Mouse (Mus musculus) left cerebral cortex, adult 2 months (tissue): Measurements from ENCODE around the gene Lama5. TPM values are rescaled to one million over a fixed set of nuclear protein-coding genes. Genes with fewer than 3 reads are reported as not detected.

Experiments
- DNase-seq, 2 experiments: peaks; one replicate each; pipeline ENCODE4 v3.0.0; 2021 to 2022; ENCODE audit warnings: low spot score in 2 of 2, mixed read lengths in 1 of 2; ENCODE audit errors: extremely low spot score in 1 of 2
- H3K27ac ChIP-seq: fragments of 200-600 bp; 2 replicates; pipeline ENCODE4 v1.8.1; 2022
- H3K4me3 ChIP-seq: fragments of 200-600 bp; 2 replicates; pipeline ENCODE4 v1.8.1; 2022
- CTCF ChIP-seq: fragments of 200-600 bp; IDR thresholded peaks from 2 replicates; pipeline ENCODE4 v1.8.1; 2022; ENCODE audit warnings: antibody characterized with exemption, mild to moderate bottlenecking, moderate library complexity
- intact Hi-C: fragments of 180-260 bp; cut with DNase I; formaldehyde crosslinking; loops from one replicate; pipeline ENCODE4 v1.15.1; 2025
- total RNA-seq, 2 experiments: library from RNA; stranded (reverse); gene quantifications; 2 replicates each; pipeline ENCODE4 v1.2.3; 2021

Lama5 gene
- total RNA-seq, 2 experiments from 2014 or later = 9.5 to 11.2 TPM

GRCm38 (mm10) chr2:180219145-180219943 lies 6.3 kb downstream of the Lama5 start:
- Histone ChIP-seq H3K27ac (peak overlapping the region; percentile 57; the same call in 1 of the 2 replicates), H3K4me3 (no peak overlapping the region)
- intact Hi-C loops = no loop called here
- no peak for TF ChIP-seq CTCF
- DNase-seq = no peak

GRCm38 (mm10) chr2:180218677-180219076 lies 7.0 kb downstream of the Lama5 start:
- Histone ChIP-seq H3K27ac (peak overlapping the region; percentile 64; the same call in 1 of the 2 replicates), H3K4me3 (no peak overlapping the region)
- no peak for DNase-seq
- intact Hi-C loops = no loop called here
- no peak for TF ChIP-seq CTCF

- Histone ChIP-seq H3K27ac (peak overlapping the region; percentile 64), H3K4me3 (no peak overlapping the region)
- TF ChIP-seq CTCF = no peak
- no peak for DNase-seq
- intact Hi-C loops = no loop called here
These were observed 7.4 kb downstream of the Lama5 start for GRCm38 (mm10) chr2:180218241-180218640.

GRCm38 (mm10) chr2:180217587-180217986 lies 8.1 kb downstream of the Lama5 start:
- intact Hi-C loops = no loop called here
- no peak for DNase-seq
- TF ChIP-seq CTCF = no peak
- Histone ChIP-seq H3K27ac (peak overlapping the region; percentile 64), H3K4me3 (no peak overlapping the region)

- H3K27ac ChIP-seq = no peak overlapping the region
- no peak for TF ChIP-seq CTCF
- intact Hi-C loops = no loop called here
- H3K4me3 ChIP-seq = no peak overlapping the region
- DNase-seq = no peak
These were observed 8.7 kb downstream of the Lama5 start for GRCm38 (mm10) chr2:180216921-180217320.

- Histone ChIP-seq H3K27ac (peak overlapping the region; percentile 4; the same call in 1 of the 2 replicates), H3K4me3 (no peak overlapping the region)
- TF ChIP-seq CTCF = no peak
- intact Hi-C loops = no loop called here
- DNase-seq = no peak
These were observed 9.7 kb downstream of the Lama5 start for GRCm38 (mm10) chr2:180215951-180216350.

- Histone ChIP-seq H3K27ac (peak overlapping the region; percentile 1; the same call in 1 of the 2 replicates), H3K4me3 (no peak overlapping the region)
- intact Hi-C loops = no loop called here
- DNase-seq = no peak
- no peak for TF ChIP-seq CTCF
These were observed 10.6 kb downstream of the Lama5 start for GRCm38 (mm10) chr2:180215011-180215461.

- Histone ChIP-seq H3K27ac (peak overlapping the region; percentile 1; the same call in 1 of the 2 replicates), H3K4me3 (no peak overlapping the region)
- no peak for DNase-seq
- no peak for TF ChIP-seq CTCF
- intact Hi-C loops = no loop called here
These were observed 11.2 kb downstream of the Lama5 start for GRCm38 (mm10) chr2:180214352-180214978.

- no peak for DNase-seq
- intact Hi-C loops = no loop called here
- peak; percentile 14; the same call in 1 of the 2 replicates for TF ChIP-seq CTCF
- no peak overlapping the region for H3K27ac ChIP-seq
- no peak overlapping the region for H3K4me3 ChIP-seq
These were observed 13.4 kb downstream of the Lama5 start for GRCm38 (mm10) chr2:180212255-180212654.

- Histone ChIP-seq H3K27ac (no peak overlapping the region), H3K4me3 (no peak overlapping the region)
- no peak for DNase-seq
- TF ChIP-seq CTCF = no peak; the same call in 1 of the 2 replicates
- intact Hi-C loops = loop anchor here (5.0 kb wide), 1 partner anchor 43 kb away; no protein-coding TSS in a partner anchor
These were observed 16.7 kb downstream of the Lama5 start for GRCm38 (mm10) chr2:180208976-180209375.

- intact Hi-C loops = loop anchor here (5.0 kb wide), 1 partner anchor 44 kb away; no protein-coding TSS in a partner anchor
- no peak for DNase-seq
- no peak overlapping the region for H3K27ac ChIP-seq
- H3K4me3 ChIP-seq = no peak overlapping the region
- TF ChIP-seq CTCF = peak; percentile 53
These were observed 17.8 kb downstream of the Lama5 start for GRCm38 (mm10) chr2:180207840-180208239.

GRCm38 (mm10) chr2:180205956-180206280 lies 19.7 kb downstream of the Lama5 start:
- Histone ChIP-seq H3K27ac (no peak overlapping the region), H3K4me3 (no peak overlapping the region)
- TF ChIP-seq CTCF = no peak
- DNase-seq = no peak
- intact Hi-C loops = loop anchor here (5.0 kb wide), 1 partner anchor 46 kb away; no protein-coding TSS in a partner anchor
